Mouse (Mus musculus) layer of hippocampus, postnatal 14 days (tissue): ENCODE data around the gene Cdcp1. TPM values are rescaled to one million over a fixed set of nuclear protein-coding genes. Genes with fewer than 3 reads are reported as not detected.
A peak's percentile ranks its signal among the peaks of the same experiment; 100 is the strongest.

Source experiments
- DNase-seq, 2 experiments: peaks; one replicate each; pipeline ENCODE4 v3.0.0; 2021 to 2022; ENCODE audit warnings: low spot score in 2 of 2, mixed read lengths in 1 of 2
- long read RNA-seq, 2 experiments: library from polyadenylated mRNA; stranded (forward); transcript quantifications; one replicate each; pipeline ENCODE4 v2.0.0; 2021
- total RNA-seq, 2 experiments: library from RNA; stranded (reverse); gene quantifications; 2 replicates each; pipeline ENCODE4 v1.2.3; 2021

Gene Cdcp1
- not detected for total RNA-seq
- long read RNA-seq, experiment 1 = 0 reads
- long read RNA-seq, experiment 2 = 0 reads

DNA sequence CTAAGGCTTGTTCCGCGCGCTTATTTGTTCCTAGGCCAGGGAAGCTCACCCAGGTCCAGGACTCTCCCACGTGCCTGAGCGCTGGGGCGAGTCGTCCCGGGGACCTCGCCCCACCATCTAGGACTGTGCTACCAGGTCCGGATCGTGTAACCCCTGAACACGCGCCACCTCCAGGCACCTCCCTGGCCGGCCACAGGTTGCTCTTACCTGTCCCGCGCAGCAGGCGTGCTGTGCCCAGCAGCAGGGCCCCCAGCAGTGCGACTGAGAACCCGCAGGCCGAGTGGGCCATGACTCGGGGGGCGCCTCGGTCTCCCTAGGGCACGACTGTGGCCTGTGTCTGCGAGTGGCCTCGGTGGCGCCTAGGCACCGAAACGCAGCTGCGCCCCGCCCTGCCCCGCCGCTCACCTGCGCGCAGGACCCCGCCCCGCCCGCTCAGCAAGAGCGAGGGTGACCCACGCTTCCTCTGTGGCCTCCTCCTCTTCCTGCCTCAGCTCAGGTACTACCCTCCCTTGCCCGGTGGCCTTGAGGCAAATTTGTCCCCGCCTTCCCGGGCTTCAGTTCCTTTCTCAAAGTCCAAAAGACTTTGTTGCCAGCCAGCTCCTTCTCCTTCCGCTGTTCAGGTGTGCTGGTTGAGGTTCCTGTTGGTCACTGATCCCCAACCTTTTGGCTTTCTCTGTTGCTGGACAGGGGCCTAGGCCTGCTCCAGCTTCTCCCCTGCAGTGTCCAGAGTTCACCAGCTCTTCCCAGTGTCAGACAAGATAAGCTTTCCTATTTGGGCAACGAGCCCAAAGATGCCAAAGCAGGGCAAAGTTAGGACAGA is at the start of gene Cdcp1:
TSS of gene Cdcp1 (minus strand) at position 418 of the 820 bp plus-strand sequence.
- DNase-seq = no peak

- peak; percentile 66 to 79 for DNase-seq
Observed at GRCm38 (mm10) chr9:123260611-123261021, 44.8 kb upstream of the Cdcp1 start, which contains the start of gene Tmem158. Gene Tmem158, minus strand, starts transcription at chr9:123260764.

GRCm38 (mm10) chr9:123259896-123260610 is 44.2 kb upstream of the Cdcp1 start:
- DNase-seq = no peak

- peak; percentile 79 to 81 for DNase-seq
Observed at GRCm38 (mm10) chr9:123259461-123259895, 43.6 kb upstream of the Cdcp1 start.

GRCm38 (mm10) chr9:123258796-123259195 is 43.0 kb upstream of the Cdcp1 start:
- no peak for DNase-seq

DNA sequence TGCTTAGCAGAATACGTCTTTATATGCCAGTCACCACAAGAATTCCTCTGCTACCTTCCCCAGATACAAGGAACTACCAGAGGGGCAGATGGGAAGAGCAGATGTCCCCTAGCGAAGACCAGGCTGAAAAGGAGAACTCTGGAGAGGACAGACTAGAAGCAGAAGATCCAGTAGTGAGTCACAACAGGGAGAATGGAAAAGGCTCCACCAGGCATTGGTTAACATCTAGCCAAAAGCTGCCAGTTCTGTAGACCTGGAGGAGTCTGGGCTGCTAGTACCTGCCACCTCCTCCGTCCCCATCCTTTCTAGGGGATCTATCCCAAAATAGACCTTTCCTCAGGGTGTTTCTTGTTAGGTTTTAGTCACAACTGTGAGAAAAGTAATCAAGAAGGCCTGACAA is 39.9 kb upstream of the Cdcp1 start:
- DNase-seq = no peak

- DNase-seq = no peak
Observed at GRCm38 (mm10) chr9:123247992-123248391, 32.2 kb upstream of the Cdcp1 start.

DNA sequence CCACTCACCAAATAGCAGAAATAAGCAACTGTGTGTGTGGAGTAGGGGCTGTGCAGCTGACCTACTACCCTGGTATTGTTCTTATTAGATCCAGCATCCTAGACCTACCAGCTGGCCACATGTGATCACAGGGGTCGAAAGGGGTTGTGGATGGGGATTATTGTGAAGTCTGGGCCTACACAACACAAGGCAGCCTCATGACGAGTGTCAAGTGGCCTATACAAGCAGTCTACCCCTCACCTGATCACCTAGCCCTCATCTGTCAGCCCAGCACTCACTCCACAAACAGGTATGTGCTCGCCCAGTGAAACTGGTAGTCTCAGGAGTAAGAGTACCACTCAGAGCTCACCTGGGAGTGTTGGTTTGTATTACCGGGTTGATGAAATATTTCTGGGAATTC is 29.3 kb upstream of the Cdcp1 start:
- DNase-seq = no peak

DNA sequence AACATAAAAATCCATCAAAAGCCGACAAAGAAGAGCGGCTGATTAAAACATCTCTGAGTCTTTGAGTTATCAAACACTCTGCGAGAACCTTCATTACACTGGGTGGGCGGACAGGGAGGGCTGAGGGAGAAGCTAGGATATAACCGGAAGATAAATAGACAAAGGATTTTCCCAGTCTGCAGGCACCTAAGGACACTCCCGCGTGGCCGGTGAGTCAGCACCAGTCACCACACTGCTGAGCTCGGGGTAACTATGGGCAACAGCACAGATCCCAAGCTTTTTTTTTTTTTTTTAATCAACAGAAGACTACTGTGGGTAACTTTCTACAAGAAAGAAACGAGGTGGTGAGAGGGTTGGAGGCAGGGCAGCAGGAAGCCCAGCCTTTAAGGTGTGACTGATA is 28.1 kb upstream of the Cdcp1 start:
- no peak for DNase-seq

GRCm38 (mm10) chr9:123241191-123241590 is 25.4 kb upstream of the Cdcp1 start:
- no peak for DNase-seq

DNA sequence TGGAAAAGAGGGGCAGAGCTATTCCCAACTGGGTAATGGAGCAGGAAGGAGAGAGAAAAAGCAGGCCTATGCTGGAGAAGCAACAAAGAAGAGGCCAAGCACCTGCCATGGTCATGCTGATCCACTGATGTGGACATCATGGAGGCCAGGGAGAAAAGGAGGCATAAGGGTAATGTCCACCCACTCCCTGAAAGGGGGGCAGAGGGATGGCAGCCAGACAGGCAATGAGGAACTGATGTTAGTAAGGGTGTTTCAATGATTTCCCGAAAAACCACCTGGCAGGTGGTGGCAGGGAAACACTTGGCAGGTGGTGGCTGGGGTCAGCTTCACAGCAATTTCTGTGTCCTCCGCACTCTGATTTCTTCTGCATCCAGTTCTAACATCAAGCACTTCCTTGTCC is 24.9 kb upstream of the Cdcp1 start:
- no peak for DNase-seq

- DNase-seq = no peak
Observed at GRCm38 (mm10) chr9:123240271-123240670, 24.4 kb upstream of the Cdcp1 start.

DNA sequence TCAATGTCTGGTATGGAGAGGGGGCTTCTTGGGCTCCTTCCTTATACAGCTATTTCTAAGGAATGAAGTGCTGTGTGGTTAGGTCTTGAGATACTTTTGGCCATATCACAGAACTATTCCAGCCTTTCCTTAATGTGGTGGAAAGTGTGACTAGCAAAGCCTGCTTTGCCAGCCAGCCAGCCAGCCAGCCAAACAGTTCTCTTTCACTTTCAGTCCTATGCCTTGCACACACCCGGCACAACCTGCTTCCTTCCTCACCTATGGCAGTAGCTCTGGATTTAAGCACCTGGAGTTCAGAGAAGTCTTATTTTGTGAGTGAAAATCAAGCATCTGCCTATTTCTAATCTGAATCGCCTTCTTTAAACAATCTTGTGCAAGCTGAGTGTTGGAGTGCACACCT is 23.8 kb upstream of the Cdcp1 start:
- no peak for DNase-seq

- DNase-seq = no peak
Observed at GRCm38 (mm10) chr9:123238256-123239045, 22.6 kb upstream of the Cdcp1 start.

DNA sequence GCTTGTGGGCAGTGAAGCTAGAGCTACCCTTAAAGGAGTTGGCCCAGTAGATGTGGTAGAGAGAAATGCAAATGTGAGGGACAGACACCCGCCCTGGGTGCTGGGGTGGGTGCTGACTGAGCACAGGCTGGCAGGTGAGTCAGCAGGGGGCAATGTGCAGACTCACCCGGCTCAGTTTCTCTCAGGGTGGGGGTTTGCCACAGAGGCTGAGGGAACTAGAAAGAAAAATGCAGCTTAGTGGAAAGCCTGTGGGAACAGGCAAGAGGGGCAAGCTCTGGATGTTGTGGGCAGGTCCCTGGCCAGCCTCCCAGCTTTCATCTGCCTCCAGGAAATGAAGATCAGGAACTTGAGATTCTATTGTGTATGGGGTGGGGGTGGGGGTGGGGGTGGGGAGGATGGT is 21.9 kb upstream of the Cdcp1 start:
- DNase-seq = no peak

- no peak for DNase-seq
Observed at GRCm38 (mm10) chr9:123235621-123236020, 19.8 kb upstream of the Cdcp1 start.

- no peak for DNase-seq
Observed at GRCm38 (mm10) chr9:123229826-123230225, 14.0 kb upstream of the Cdcp1 start.

GRCm38 (mm10) chr9:123228671-123229070 is 12.8 kb upstream of the Cdcp1 start:
- no peak for DNase-seq

- DNase-seq = no peak
Observed at GRCm38 (mm10) chr9:123227106-123227750, 11.4 kb upstream of the Cdcp1 start.

GRCm38 (mm10) chr9:123224863-123225431 is 9.1 kb upstream of the Cdcp1 start:
- no peak for DNase-seq

DNA sequence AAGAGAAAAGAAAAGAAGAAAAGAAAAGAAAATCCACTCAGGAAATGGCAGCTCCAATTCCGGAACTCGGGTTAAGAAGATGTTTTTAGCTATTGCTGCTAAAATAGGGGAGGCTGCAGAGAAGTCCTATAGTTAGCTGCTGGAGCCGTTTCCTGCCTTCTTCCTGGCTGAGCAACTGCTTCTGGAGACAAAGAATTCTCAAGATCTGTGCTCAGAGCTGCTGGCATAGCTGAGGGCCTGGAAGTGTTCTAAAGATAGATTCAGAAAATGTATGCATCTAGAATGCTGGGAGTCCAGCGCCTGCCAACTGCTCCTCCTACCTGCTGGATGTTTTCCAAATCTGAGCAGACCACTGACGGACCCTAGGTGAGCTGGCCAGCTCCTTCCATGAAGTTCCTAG is 4.0 kb upstream of the Cdcp1 start:
- DNase-seq = no peak
